Mouse (Mus musculus) C2C12 (cell line): ENCODE measurements around the gene Tnf. TPM values are rescaled to one million over a fixed set of nuclear protein-coding genes. Genes with fewer than 3 reads are reported as not detected.

Experiments used
- H3K27me3 ChIP-seq: one replicate; pipeline ENCODE4 v1.6.1; 2011; ENCODE audit not compliant: control insufficient read depth, insufficient read depth, insufficient read length
- H3K36me3 ChIP-seq: one replicate; pipeline ENCODE4 v1.6.1; 2011; ENCODE audit not compliant: control insufficient read depth, insufficient read depth
- H3K4me3 ChIP-seq: one replicate; pipeline ENCODE4 v1.5.1; 2011; ENCODE audit warnings: mild to moderate bottlenecking, control low read depth; ENCODE audit not compliant: poor library complexity, insufficient read depth, severe bottlenecking
- H3K79me2 ChIP-seq: one replicate; pipeline ENCODE4 v1.6.1; 2011; ENCODE audit not compliant: control insufficient read depth, insufficient read depth
- H3K79me3 ChIP-seq: one replicate; pipeline ENCODE4 v1.6.1; 2011; ENCODE audit warnings: low read depth, control low read depth
- H3ac ChIP-seq: one replicate; pipeline ENCODE3; 2011; ENCODE audit warnings: low read depth; ENCODE audit not compliant: control insufficient read depth, insufficient read length
- CEBPB ChIP-seq: IDR thresholded peaks from one replicate; pipeline ENCODE4 v1.6.1; 2011; ENCODE audit warnings: low read depth, mild to moderate bottlenecking, control low read depth, moderate library complexity
- CTCF ChIP-seq: IDR thresholded peaks from one replicate; pipeline ENCODE4 v1.5.1; 2011; ENCODE audit not compliant: control insufficient read depth, insufficient read depth, insufficient read length
- FOSL1 ChIP-seq: IDR thresholded peaks from one replicate; pipeline ENCODE4 v1.8.0; 2011; ENCODE audit warnings: mild to moderate bottlenecking, low read length; ENCODE audit not compliant: poor library complexity, insufficient read depth, severe bottlenecking
- MAX ChIP-seq: IDR thresholded peaks from one replicate; pipeline ENCODE4 v1.6.1; 2011; ENCODE audit warnings: mild to moderate bottlenecking, control low read depth
- MYOD1 ChIP-seq: IDR thresholded peaks from one replicate; pipeline ENCODE4 v1.6.1; 2011; ENCODE audit warnings: low read depth; ENCODE audit not compliant: control insufficient read depth, insufficient read length
- MYOG ChIP-seq: IDR thresholded peaks from one replicate; pipeline ENCODE4 v1.6.1; 2011; ENCODE audit not compliant: control insufficient read depth, insufficient read length; ENCODE audit errors: extremely low read depth
- USF1 ChIP-seq: IDR thresholded peaks from one replicate; pipeline ENCODE4 v1.6.1; 2011; ENCODE audit warnings: low read depth, mild to moderate bottlenecking, control low read depth, moderate library complexity
- polyA plus RNA-seq: library from polyadenylated mRNA; unstranded; fragments of >200 nt; fragmentation: generic; extraction: Trizol; gene quantifications from one replicate; pipeline ENCODE4 v1.2.1, GENCODE M21; 2012; ENCODE audit warnings: missing spikeins

Tnf gene
- polyA plus RNA-seq, 1 experiment = not detected

DNA sequence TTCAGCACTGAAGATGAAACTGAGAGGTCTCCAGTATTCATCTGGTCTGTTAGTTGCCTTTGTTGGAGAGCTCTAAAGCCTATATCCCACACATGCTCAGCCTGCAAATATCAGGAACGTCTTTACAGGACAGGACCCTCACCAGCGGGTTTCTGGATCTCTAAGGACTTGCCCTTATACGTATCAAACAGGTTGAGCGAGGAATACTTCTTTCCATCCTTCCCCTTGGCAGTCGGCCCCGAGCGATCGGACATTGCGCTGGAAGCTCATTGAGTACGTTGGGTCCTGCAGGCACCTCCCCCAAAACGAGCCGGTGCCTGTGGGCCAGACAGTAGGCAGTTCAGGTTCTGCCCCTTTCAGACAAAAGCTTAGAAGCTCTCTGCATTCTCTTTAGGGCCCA, 39.1 kb downstream of the Tnf start:
- TF ChIP-seq CTCF (no peak), CEBPB (no peak), FOSL1 (no peak), MYOD1 (no peak), USF1 (no peak), MAX (no peak), MYOG (no peak)
- peaks cover 83% of the 10 kb centered on the region for H3K79me2 ChIP-seq
- H3K27me3 ChIP-seq = no peaks in the 10 kb centered on the region
- peaks cover 54% of the 10 kb centered on the region for H3K79me3 ChIP-seq
- H3K4me3 ChIP-seq = peak overlapping the region; percentile 96
- peak overlapping the region; percentile 62 for H3ac ChIP-seq
- H3K36me3 ChIP-seq = peaks cover 55% of the 10 kb centered on the region

DNA sequence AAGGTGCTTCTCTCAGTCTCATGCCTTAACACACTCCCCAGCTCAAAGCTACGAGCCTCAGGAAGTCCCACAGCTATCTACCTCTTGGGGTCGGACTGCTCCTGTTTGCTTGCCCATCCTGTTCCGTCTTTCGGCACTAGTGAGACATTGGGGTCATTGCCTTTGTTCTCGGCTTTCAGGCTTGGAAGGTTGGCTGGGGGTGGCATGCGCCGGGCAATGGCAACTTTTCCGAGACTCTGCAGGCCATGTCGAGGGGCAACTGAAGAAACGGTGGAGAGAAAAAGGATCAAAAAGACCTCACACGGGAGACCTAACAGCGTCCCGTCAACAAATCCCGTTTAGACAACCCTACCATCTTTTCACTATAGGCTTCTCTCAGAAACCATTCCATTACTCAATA, 39.7 kb downstream of the Tnf start:
- Histone ChIP-seq H3ac (no peak overlapping the region), H3K36me3 (peaks cover 61% of the 10 kb centered on the region), H3K79me2 (peaks cover 89% of the 10 kb centered on the region), H3K27me3 (no peaks in the 10 kb centered on the region), H3K4me3 (no peak overlapping the region), H3K79me3 (peaks cover 60% of the 10 kb centered on the region)
- TF ChIP-seq CTCF = no peak
- TF ChIP-seq MYOD1 = no peak
- no peak for TF ChIP-seq MAX
- no peak for TF ChIP-seq USF1
- TF ChIP-seq FOSL1 = no peak
- no peak for TF ChIP-seq CEBPB
- no peak for TF ChIP-seq MYOG

- H3K4me3 ChIP-seq = no peak overlapping the region
Observed at GRCm38 (mm10) chr17:35161421-35161820, 40.4 kb downstream of the Tnf start.

DNA sequence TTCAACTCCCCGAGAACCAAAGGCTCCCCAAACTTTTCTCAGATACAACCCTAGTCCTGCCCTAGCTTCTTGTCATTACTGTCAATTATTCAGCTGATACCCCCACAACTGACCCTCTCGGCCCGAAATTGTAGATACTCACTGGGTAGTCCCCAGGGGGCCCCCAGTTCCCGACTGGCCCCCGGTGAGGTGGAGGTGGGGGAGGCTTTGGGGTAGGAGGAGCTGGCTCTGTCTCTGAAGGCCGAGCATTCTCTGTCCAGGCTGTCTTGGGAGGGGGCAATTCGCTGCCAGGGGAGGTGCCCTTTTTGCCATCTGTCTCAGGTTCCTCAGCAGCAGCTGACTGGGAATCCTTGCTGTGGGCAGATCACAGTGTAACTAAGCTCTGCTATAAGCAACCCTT, 42.2 kb downstream of the Tnf start:
- Histone ChIP-seq H3K79me2 (peaks cover 99% of the 10 kb centered on the region), H3ac (no peak overlapping the region), H3K36me3 (peaks cover 86% of the 10 kb centered on the region), H3K27me3 (no peaks in the 10 kb centered on the region), H3K4me3 (no peak overlapping the region), H3K79me3 (peaks cover 70% of the 10 kb centered on the region)
- TF ChIP-seq CEBPB = no peak
- no peak for TF ChIP-seq USF1
- no peak for TF ChIP-seq MYOG
- TF ChIP-seq MAX = no peak
- TF ChIP-seq MYOD1 = no peak
- no peak for TF ChIP-seq FOSL1
- TF ChIP-seq CTCF = no peak

More at GRCm38 (mm10) chr17:35161421-35161820, 40.4 kb downstream of the Tnf start:
- Histone ChIP-seq H3ac (no peak overlapping the region), H3K79me3 (peaks cover 65% of the 10 kb centered on the region), H3K36me3 (peaks cover 68% of the 10 kb centered on the region), H3K79me2 (peaks cover 90% of the 10 kb centered on the region), H3K27me3 (no peaks in the 10 kb centered on the region)
- TF ChIP-seq CTCF (no peak), USF1 (no peak), MYOD1 (no peak), MYOG (no peak), MAX (no peak), FOSL1 (no peak), CEBPB (no peak)

GRCm38 (mm10) chr17:35158850-35159593, 42.8 kb downstream of the Tnf start:
- peaks cover 97% of the 10 kb centered on the region for H3K79me2 ChIP-seq
- no peak for TF ChIP-seq MYOG
- TF ChIP-seq MYOD1 = no peak
- no peak for TF ChIP-seq FOSL1
- no peak for TF ChIP-seq CEBPB
- TF ChIP-seq CTCF = no peak
- TF ChIP-seq USF1 = no peak
- no peak for TF ChIP-seq MAX

GRCm38 (mm10) chr17:35157661-35158175, 44.1 kb downstream of the Tnf start:
- Histone ChIP-seq H3K27me3 (no peaks in the 10 kb centered on the region), H3K79me2 (peaks cover 94% of the 10 kb centered on the region), H3K36me3 (peaks cover 100% of the 10 kb centered on the region), H3K79me3 (peaks cover 56% of the 10 kb centered on the region), H3ac (no peak overlapping the region), H3K4me3 (no peak overlapping the region)
- TF ChIP-seq CTCF = no peak
- no peak for TF ChIP-seq MAX
- no peak for TF ChIP-seq USF1
- no peak for TF ChIP-seq CEBPB
- TF ChIP-seq MYOG = no peak
- TF ChIP-seq FOSL1 = no peak
- TF ChIP-seq MYOD1 = no peak

More at GRCm38 (mm10) chr17:35158850-35159593, 42.8 kb downstream of the Tnf start:
- H3K79me3 ChIP-seq = peaks cover 67% of the 10 kb centered on the region
- H3K36me3 ChIP-seq = peaks cover 91% of the 10 kb centered on the region
- H3K4me3 ChIP-seq = no peak overlapping the region
- no peak overlapping the region for H3ac ChIP-seq
- no peaks in the 10 kb centered on the region for H3K27me3 ChIP-seq
